Mouse (Mus musculus): ENCODE measurements around the gene Arfrp1. TPM values are rescaled to one million over a fixed set of nuclear protein-coding genes. Genes with fewer than 3 reads are reported as not detected.
A peak's percentile ranks its signal among the peaks of the same experiment; 100 is the strongest.

Gene Arfrp1
- total and polyA plus RNA-seq, 3 experiments, result 29.2 to 55.6 (median 46.0) TPM

GRCm38 (mm10) chr2:181364487-181364859 is 731 bp downstream of the Arfrp1 start:
- H3K4me2 ChIP-seq (ENCODE audit: insufficient read depth, low read depth, poor library complexity, severe bottlenecking), result peak overlapping the region; percentile 93
- peaks cover 5 to 33% of the 10 kb centered on the region in 2 experiments for H3K4me1 ChIP-seq (ENCODE audit: control insufficient read depth in 1 of 2, insufficient read depth in 2 of 2)
- H3K27me3 ChIP-seq (replicated peaks), result no peaks in the 10 kb centered on the region
- DNase-seq (ENCODE audit: extremely low read depth), result no peak
- H3K9me3 ChIP-seq (replicated peaks; ENCODE audit: low read length), result no peaks in the 10 kb centered on the region
- peaks cover 33 to 56% of the 10 kb centered on the region in 2 experiments for H3K36me3 ChIP-seq (replicated peaks in 1 of 2; ENCODE audit: control insufficient read depth in 1 of 2, insufficient read depth in 1 of 2, low read length in 1 of 2)
- dilution Hi-C loops (cut with MboI; ENCODE audit: extremely low pct_ligation_motif_present, extremely low pct_unique_long_range_greater_than_20kb, low sequenced_read_pairs), result no loop called here
- peaks cover 56% of the 10 kb centered on the region for H3K79me2 ChIP-seq (replicated peaks; ENCODE audit: control insufficient read depth, extremely low read depth, insufficient read depth, poor library complexity, severe bottlenecking)
- TF ChIP-seq JUND (conservative IDR thresholded peaks at IDR 0.05; ENCODE audit: low read depth, low read length), result no peak
- TF ChIP-seq MXI1 (IDR thresholded peaks at IDR 0.05; ENCODE audit: low read depth, low read length), result no peak
- no peak for TF ChIP-seq ZKSCAN1 (IDR thresholded peaks at IDR 0.05; ENCODE audit: borderline replicate concordance, low read depth, low read length)
- TF ChIP-seq GABPA (IDR thresholded peaks at IDR 0.05; ENCODE audit: insufficient replicate concordance, low read depth, low read length), result no peak
- TF ChIP-seq SIN3A (IDR thresholded peaks at IDR 0.05; ENCODE audit: low read length), result no peak
- TF ChIP-seq CHD2 (IDR thresholded peaks at IDR 0.05; ENCODE audit: low read length), result no peak
- no peak for TF ChIP-seq BHLHE40 (IDR thresholded peaks at IDR 0.05; ENCODE audit: low read depth, low read length)
- TF ChIP-seq MYC (IDR thresholded peaks at IDR 0.05; ENCODE audit: low read depth, low read length), result no peak
- no peak for TF ChIP-seq TBP (conservative IDR thresholded peaks at IDR 0.05; ENCODE audit: low read depth, low read length)
- H3K9ac ChIP-seq (ENCODE audit: insufficient read depth, low read depth), result peak overlapping the region; percentile 81
- in situ Hi-C loops (cut with MboI; ENCODE audit: low pct_ligation_motif_present, low pct_unique_long_range_greater_than_20kb, low sequenced_read_pairs), result loop anchor here (10.0 to 25.0 kb wide), 2 partner anchors 180 to 652 kb away; partner anchors contain the start of genes Dido1, Gid8 and Ppdpf
- H3K27ac ChIP-seq (ENCODE audit: insufficient read depth, low read depth), result no peak overlapping the region
- peak overlapping the region; percentile 68 to 89 (median 86) for H3K4me3 ChIP-seq (replicated peaks in 1 of 3; ENCODE audit: low read depth in 2 of 3, low read length in 2 of 3, poor library complexity in 1 of 3)

GRCm38 (mm10) chr2:181363946-181364345 is 1.3 kb downstream of the Arfrp1 start:
- peaks cover 39 to 56% of the 10 kb centered on the region in 2 experiments for H3K36me3 ChIP-seq (replicated peaks in 1 of 2; ENCODE audit: control insufficient read depth in 1 of 2, insufficient read depth in 1 of 2, low read length in 1 of 2)
- H3K9ac ChIP-seq (ENCODE audit: insufficient read depth, low read depth), result peak overlapping the region; percentile 81
- dilution Hi-C loops (cut with MboI; ENCODE audit: extremely low pct_ligation_motif_present, extremely low pct_unique_long_range_greater_than_20kb, low sequenced_read_pairs), result no loop called here
- in situ Hi-C loops (cut with MboI; ENCODE audit: low pct_ligation_motif_present, low pct_unique_long_range_greater_than_20kb, low sequenced_read_pairs), result loop anchor here (10.0 to 25.0 kb wide), 2 partner anchors 179 to 652 kb away; partner anchors contain the start of genes Dido1, Gid8 and Ppdpf
- H3K27ac ChIP-seq (ENCODE audit: insufficient read depth, low read depth), result no peak overlapping the region
- H3K9me3 ChIP-seq (replicated peaks; ENCODE audit: low read length), result no peaks in the 10 kb centered on the region
- no peak for TF ChIP-seq TBP (conservative IDR thresholded peaks at IDR 0.05; ENCODE audit: low read depth, low read length)
- TF ChIP-seq HCFC1 (IDR thresholded peaks at IDR 0.05; ENCODE audit: low read depth, low read length), result no peak
- TF ChIP-seq IRF4 (IDR thresholded peaks at IDR 0.05; ENCODE audit: low read depth, low read length), result no peak
- TF ChIP-seq MEF2A (IDR thresholded peaks at IDR 0.05; ENCODE audit: borderline replicate concordance, low read depth, low read length), result no peak
- TF ChIP-seq JUN (IDR thresholded peaks at IDR 0.05; ENCODE audit: insufficient read depth, low read depth, low read length), result no peak
- no peak for TF ChIP-seq MAX (IDR thresholded peaks at IDR 0.05; ENCODE audit: low read length)
- peak overlapping the region; percentile 93 for H3K4me2 ChIP-seq (ENCODE audit: insufficient read depth, low read depth, poor library complexity, severe bottlenecking)
- H3K79me2 ChIP-seq (replicated peaks; ENCODE audit: control insufficient read depth, extremely low read depth, insufficient read depth, poor library complexity, severe bottlenecking), result peaks cover 51% of the 10 kb centered on the region
- DNase-seq (ENCODE audit: extremely low read depth), result no peak
- H3K4me1 ChIP-seq (ENCODE audit: control insufficient read depth in 1 of 2, insufficient read depth in 2 of 2), result peaks cover 5 to 33% of the 10 kb centered on the region in 2 experiments
- peak overlapping the region; percentile 68 to 89 (median 86) for H3K4me3 ChIP-seq (replicated peaks in 1 of 3; ENCODE audit: low read depth in 2 of 3, low read length in 2 of 3, poor library complexity in 1 of 3)
- H3K27me3 ChIP-seq (replicated peaks), result no peaks in the 10 kb centered on the region

Data from CH12.LX (cell line).